Mouse (Mus musculus) thymus, postnatal 36 days (tissue): ENCODE measurements around the gene Itga6.

Experiments
- DNase-seq, 2 experiments: peaks; one replicate each; pipeline ENCODE4 v3.0.0; 2022; ENCODE audit warnings: mixed read lengths in 2 of 2

Gene Itga6

DNA sequence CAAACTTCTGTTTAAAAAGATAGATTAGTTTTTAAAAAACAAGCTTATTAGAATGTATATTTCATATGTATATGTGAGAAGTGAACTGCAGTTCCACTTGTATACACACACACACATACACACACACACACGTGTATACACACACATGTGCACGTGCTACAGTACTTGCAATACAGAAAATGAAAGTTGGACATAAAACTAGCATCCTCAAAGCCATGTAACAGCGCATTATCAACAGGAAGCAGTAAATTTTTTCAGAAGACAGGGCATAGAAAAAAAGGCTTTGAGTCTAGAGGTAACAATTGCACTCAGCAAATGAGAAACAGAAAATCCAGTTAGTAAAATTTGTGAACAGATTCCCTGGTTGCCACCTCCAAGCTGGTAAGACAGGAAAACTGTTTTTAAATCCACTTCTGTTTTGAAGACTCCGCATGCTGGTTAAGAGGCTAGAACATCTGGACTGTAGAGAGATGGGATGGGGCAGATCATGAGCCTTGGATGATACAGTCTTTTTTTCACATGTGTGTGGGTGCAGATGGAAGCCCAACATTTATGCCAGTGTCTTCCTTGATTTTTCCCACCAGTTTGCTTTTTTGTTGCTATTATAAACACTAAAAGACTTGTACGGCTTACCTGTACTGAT is 118.2 kb downstream of the Itga6 start:
- DNase-seq = no peak

DNA sequence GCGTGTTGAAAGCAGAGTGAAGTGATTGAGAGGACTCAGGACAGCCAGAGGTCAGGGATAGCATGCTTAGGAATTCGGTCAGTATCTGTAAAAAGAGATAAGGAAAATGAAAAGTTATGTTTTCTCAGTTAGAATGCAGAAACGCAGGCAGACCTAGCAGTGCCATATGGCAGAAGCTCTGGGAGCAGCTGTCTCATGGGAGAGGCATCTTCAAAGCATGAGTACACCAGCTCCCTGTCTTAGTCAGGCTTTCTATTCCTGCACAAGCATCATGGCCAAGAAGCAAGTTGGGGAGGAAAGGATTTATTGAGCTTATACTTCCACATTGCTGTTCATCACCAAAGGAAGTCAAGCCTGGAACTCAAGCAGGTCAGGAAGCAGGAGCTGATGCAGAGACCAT is 119.6 kb downstream of the Itga6 start:
- DNase-seq = no peak

DNA sequence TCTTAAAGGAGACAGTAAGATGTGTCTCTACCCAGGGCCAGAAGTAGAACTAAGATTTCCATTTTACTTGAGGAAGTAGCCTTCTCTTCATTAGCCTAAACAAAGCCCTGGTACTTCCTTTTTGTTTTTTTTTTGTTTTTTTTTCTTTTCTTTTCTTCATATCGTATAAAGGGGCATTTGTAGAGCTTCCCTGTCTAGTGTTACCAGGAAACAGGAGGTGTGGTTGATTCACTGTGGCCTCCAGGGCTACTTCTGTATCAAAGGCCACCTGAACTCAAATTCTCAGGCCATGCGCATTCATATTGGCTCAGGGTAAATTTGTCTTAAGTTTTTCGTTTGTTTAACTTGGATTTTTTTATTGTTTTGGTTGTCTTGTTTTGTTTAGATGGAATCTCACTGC is 120.5 kb downstream of the Itga6 start:
- DNase-seq = no peak

DNA sequence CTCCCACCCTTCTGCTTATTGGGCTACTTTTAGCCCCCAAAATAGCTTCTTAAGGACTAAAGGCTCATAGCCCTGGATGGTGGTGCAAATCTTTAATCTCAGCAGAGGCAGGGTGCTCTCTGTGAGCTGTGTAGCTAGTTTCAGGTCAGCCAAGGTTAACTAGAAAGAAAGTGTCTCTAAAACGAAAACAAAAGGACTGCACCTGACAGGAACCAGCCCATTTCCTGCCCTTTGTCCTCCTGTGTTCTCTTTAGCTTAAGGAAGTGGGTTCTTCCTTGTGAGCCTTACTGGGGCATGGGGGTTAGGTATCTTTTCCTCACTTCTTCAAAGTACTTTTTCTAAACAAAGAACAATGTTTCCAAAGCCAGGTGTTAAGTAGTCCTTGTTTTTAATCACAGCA is 121.1 kb downstream of the Itga6 start:
- DNase-seq = peak; percentile 43 to 61

DNA sequence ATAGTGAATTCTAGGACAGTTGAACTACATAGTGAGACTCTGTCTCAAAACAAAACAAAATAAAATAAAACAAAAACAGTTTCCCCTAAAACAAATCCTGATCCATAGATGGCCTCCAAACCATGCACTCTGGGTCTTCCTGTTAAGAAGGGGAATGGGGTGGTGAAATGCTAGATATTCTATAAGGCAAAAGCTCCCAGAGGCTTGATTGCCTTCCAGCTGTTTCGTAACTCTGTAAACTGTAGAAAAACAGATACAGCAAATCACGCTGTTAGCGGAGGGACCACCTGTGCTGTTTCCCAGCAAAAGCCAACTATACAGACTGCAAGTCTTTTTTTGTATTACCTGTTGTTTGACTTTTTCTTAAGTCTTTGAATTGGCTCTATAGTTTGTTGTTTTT is 121.6 kb downstream of the Itga6 start:
- DNase-seq = peak in 1 of 2 experiments; percentile 37

DNA sequence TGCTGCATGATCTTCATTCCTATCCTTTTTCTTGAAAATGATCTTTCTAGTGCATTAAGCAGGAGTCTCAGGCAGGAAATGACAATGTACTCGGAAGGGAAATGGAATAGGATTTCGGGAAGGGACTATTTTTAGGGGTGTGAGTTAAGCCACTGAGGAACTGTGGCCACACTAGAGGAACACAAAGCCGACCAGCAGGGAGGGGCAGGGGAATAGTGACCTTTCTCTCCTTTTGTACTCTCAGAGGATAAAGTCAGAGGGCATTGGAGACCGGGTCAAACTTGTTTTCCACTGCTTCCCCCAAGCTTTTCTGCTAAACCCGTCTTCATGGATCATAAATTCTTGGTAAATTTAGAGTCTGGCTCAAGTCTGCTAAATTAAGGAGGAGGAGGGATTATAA is 122.1 kb downstream of the Itga6 start:
- no peak for DNase-seq

DNA sequence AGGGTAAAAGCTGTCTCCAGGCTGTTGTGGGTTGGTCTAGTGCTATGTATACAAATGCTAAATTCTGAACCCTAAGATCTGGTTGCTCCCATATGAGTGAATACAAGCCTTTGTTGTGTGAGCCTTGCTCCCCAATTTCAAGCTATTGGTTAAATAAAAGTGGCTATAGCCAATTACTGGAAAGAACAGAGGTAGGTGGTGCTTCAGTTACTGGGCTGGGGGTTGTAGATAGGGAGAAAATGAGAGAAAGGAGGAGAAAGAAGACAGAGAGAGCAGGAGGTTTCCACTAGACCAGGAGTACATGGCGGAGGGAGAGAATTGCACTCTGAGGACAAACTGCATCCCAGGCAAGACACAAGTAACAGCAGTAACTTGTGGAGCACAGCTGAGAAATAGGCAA is 122.8 kb downstream of the Itga6 start:
- no peak for DNase-seq

DNA sequence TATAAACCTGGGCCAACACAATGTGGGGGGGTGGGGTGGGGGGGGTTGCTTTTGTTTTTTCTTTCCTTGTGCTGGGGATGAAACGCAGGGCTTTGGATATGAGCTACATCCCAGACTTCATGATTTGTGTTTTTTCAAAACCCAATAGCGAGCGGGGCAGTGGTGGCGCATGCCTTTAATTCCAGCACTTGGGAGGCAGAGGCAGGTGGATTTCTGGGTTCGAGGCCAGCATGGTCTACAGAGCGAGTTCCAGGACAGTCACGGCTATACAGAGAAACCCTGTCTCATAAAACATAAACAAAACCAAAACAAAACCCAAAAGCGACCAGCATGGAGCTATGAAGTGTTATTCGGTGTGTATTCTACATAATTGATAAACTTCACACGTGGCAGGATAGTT is 126.7 kb downstream of the Itga6 start:
- DNase-seq = no peak

DNA sequence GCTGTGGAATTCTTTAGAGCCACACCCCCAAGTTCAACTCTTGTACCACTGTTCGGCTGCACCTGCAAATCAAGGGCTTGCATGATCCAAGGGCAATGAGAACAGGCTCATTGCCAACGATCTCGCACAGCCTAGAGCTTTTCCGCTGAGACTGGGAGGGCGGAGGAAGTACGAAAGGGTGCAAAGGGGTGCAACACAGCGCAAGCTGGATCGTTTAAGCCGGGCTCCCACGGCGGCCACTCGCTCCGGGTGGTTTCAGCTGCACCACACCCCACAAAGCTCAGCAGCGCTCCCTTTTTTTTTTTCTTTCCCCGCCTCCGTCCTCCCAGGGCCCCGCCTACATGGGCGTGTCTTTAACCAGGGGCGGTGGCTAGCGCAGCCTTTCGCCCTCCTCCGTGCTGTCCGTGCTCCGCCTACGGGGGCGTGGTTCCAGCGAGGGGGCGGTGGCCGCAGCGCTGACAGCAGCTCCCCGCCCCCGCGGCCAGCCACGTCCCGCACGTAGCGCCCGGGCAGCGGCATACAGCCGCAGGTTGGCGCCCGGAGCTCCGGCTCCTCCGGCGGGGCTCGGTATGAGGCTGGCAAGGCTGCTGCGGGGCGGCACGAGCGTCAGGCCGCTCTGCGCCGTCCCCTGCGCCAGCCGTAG is 127.5 kb downstream of the Itga6 start, which contains the start of gene Pdk1:
TSS of gene Pdk1 (plus strand) at position 424 of the 643 bp plus-strand sequence.
- peak; percentile 99 to 100 for DNase-seq

DNA sequence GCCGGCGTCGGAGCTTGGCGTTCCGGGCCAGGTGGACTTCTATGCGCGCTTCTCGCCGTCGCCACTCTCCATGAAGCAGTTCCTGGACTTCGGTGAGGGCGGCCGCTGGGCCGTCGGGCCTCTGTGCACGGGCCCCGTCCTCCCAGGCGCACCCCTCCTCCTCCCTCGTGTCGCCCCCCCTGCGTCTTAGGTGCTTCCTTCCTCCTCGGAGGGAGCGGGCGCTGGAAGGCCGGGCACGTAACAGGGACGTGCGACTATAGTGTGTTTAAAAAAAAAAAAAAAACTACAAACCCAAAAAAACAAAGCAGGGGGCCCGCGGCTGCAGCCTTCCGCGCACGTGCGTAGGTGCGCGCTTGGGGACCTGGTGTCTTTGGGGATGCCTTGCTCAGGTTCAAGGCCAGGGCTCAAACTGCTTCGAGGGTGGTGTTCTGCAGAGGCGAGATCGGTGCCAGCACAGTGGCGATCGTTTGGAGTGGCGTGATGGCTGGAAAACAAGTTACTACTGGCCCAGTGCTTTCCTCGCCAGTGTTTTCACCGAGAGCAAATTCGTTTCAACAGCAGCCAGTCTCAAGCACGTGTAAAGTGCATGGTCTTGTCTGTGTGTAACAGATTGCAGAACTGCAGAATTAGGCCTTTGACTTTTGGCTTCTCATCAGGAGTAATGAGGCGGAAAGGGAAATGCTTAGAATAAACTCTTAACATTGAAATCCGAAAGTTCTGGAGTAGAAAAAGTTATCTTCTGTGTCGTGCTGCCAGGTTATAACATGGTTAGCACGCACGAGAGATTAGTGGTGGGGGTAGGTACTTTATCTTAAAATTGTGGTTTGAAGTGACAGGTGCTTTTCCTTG is 128.3 kb downstream of the Itga6 start:
- peak; percentile 78 to 88 for DNase-seq

DNA sequence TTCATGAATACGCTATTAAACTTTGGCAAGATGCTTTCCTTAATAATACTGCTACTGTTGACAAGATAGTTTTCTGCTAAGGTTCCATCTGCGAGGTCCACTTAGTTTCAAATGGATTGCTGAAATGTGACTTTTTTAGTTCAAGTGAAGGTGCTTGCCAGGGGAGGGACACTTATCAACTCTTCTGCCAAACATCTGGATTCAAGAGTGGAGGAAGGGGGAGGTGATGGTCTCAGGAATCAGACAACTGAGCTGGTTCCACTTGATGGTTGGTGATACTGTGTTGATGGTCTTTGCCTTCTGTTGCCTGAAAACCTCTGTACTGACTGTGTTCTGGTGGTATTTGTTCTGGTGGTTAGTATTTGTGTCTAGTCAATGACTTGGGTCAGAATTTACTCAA is 129.0 kb downstream of the Itga6 start:
- DNase-seq = no peak

DNA sequence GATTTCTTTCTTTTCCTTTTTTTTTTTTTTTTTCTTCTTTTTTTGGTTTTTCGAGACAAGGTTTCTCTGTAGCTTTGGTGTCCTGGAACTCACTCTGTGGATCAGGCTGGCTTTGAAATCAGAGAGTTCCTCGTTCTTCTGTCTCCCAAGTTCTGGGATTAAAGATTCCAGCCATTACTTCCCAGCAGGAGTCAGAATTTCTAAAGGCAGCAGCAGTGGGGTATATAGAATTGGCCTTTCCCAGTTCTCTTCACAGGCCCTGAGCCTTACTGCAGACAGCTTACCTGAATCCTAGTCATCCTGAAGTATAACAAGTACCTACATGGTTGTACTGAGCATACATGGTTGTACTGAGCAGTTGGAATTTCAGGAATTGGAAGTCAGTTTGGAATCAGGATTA is 129.4 kb downstream of the Itga6 start:
- no peak for DNase-seq

DNA sequence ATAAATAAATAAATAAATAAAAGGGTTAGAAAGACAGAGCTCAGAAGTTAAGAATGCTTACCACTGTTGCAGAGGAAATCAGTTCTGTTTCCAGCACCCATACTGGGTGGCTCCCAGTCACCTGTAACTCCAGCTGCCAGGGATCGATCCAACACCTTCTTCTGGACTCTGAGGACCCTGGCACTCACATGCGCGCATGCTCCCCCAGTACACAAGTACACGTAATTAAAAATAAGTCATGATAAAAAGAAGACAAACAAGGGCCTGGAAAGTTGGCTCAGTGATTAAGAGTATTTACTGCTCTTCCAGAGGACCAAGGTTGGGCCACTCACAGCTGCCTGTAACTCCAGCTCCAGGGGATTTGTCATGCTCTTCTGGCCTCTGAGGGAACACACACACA is 132.4 kb downstream of the Itga6 start:
- no peak for DNase-seq

DNA sequence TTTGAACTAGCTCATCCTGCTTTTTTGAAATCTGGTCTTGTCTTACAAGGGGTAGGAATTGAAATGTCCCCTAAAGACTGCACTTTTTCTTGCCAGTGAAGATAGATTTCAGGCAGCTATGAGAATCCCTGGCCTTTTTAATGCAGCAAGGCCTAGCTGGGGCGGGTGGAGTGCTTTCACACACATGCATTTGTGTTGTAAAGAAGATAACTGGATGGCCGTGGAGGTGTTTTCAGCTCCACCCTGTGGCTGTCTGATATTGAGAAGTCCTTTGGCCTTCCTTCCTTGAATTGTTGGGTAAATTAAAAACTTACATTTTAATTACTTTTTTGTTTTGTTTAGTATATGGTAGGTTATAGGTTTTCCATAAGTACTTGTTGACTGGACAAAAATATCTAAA is 133.0 kb downstream of the Itga6 start:
- no peak for DNase-seq

DNA sequence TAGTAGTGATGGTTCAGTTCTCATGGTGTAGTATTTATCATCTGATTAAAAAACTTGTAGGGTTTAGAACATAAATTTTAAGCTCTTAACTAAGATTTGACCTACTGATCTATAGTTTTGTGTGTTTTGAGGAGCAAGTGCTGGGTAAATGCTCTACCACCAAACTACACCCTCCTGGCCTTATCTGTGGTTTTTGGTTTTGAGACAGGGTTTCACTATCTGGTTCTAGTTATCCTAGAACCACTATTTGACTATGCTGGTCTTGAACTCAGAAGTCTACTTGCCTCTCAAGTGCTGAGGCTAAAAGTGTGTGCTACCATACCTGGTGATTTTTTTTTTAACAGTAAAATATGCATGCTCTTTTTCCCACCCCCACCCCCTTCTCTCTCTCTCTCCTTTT is 133.5 kb downstream of the Itga6 start:
- DNase-seq = no peak

DNA sequence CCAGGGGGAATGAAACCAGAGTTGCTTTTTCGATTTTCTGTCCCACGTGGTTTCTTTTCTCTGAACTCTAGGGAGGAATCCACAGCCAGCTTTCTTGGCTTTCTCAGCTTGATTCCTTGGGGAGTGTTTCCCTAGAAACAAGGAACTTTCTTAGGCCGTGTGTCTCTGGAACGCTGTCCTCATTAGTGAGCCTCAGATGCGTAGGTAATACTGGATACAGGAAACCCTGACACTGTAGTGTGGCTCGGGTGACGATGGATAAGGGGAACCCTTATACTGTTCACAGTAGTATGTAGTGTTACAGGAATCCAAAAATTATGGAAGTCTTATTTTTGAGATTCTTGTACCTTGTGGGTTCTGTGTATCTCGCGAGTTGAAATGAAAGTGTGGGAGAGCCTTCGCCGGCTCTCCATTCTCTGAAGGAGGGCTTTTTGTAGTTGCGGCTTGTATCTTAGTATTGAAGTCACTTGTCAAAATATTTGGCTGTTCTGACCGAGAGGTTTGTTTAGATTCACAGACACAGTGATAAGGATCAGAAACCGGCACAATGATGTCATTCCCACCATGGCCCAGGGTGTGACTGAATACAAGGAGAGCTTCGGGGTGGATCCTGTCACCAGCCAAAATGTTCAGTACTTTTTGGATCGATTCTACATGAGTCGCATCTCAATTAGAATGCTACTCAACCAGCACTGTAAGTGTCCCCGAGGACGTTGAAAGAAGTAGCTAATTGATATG is 137.7 kb downstream of the Itga6 start:
- no peak for DNase-seq

DNA sequence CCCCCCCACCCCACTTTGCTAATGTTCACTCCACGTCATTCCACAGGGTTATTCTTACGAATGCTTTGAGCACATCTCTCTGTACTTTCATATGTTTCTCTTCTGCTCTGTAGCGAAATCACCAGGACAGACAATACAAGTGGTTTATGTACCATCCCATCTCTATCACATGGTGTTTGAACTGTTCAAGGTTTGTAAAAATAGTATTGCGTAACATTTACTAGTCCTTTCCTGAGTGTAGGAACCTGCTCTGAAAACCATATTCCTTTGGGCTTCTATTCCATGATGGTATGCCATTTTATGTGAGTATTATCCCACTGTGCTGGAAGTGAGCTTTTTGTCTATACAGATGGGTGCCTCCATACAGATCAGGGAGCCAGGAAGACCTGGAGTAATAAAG is 141.9 kb downstream of the Itga6 start:
- no peak for DNase-seq

DNA sequence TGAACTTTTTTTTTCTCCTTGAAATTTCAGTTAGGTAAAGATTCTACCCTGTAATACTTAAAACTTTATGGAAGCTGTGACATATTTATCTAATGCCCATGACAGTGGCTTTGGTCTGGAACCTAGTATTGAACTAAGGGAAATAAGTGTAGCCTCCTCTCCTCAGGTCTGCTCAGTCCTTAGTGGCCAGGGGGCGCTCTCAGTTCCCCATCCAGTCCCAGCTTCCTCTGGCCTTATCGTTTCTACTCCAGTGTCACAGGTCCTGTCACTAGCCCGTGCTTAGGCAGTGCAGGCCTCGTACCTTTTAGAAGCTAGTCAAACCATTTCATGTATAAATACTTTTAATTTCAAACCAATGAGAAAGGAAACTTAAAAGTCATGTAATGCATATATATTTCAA is 143.0 kb downstream of the Itga6 start:
- DNase-seq = no peak

DNA sequence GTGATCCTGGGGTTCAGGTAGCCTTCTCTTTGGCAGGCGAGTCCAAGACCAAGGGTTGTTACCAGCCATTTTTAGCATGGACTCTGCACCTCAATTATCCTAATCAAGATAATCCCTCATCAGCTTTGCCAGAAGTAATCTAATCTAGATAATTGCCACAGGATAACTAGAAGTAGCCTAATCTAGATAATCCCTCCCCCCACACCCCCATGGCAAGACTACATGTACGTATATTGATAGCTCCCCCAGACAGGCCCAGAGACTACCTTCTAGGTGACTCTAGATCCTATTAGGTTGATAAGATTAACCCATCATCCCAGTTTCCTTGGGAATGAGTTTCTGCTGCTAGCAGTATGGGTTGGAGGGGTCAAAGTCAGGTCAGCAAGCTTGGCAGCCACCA is 146.1 kb downstream of the Itga6 start:
- no peak for DNase-seq

DNA sequence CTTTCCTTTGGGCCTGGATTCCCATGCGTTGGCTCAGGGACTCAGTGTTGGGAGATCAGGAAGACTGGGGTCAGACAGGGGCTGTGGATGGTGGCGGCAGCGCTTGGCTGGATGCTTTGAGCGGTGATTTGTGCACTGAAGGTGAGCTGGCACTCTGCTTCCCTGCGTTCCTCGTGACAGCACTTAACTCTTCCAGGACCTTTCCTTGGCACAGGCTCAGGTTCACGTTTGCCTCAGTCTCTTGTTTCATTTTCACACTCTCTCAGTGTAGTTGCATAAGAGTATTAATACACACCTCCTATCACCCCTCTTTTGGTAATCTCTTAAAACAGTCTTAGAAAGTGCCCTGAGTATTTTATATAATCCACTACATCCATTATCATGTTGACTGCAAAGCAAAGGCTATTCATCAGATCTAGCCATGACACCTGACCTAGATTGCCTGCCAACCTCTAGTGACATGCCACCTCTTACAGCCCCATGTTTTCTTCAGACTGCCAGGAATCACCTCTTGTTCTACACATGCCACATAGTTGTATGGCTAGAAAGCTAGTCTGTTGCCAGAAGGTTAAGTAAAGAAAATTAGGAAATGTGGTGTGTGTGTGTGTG is 147.4 kb downstream of the Itga6 start:
- no peak for DNase-seq

DNA sequence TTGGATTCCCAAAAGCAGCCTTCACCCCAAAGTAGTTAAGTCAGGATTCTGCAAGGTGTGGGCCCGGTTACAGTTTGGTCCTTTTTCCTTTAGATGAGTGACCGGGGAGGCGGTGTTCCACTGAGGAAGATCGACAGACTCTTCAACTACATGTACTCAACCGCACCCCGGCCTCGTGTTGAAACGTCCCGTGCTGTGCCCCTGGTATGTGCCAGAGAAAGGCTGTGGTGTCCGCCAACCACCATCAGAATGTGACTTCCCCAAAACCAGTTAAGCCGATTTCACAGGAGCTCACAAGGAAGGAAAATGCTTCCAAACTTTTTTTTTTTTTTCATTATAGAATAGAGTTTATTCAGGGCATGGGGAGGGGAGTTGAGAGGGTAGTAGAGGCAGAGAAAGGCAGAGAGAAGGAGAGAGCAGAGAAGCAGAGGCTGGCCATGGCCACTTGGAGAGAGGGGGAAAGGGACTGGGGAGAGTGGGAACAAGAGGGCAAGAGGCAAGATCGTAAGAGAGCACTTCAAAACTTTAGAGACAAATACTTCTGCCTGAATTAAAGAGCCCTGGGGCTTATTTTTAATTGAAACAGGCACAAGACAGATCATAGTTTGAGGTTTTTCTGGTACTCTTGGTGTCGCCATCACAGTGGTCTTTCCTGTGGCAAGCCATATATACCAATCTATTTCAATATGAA is 150.3 kb downstream of the Itga6 start:
- DNase-seq = no peak

DNA sequence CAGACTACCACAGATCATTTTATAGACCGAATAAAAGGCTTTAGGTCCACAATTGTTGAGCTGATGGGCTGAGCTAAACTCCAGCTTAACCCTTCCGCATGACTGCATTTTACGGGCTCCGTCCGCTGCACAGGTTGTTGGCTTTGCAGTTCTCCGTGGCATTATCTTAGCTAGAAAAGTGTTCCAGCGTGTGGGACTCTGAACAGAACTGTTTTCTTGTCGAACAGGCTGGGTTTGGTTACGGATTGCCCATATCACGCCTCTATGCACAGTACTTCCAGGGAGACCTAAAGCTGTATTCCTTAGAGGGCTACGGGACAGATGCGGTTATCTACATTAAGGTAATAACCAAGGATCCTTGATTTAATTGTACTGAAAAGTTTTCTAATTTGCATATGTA is 152.0 kb downstream of the Itga6 start:
- no peak for DNase-seq
